Mouse (Mus musculus) stomach, postnatal 0 days (tissue): Measurements from ENCODE around the gene Dnajc11. TPM values are rescaled to one million over a fixed set of nuclear protein-coding genes. Genes with fewer than 3 reads are reported as not detected.

ENCODE experiments used
- ATAC-seq: fragments of 200-750 bp; cut with Nextera tagmentation; 2 replicates; pipeline ENCODE4 v1.8.0; 2017; ENCODE audit not compliant: low FRiP score, low TSS enrichment
- DNase-seq: peaks from one replicate; pipeline ENCODE4 v3.0.0-alpha.2; 2016; ENCODE audit warnings: low spot score
- H3K27ac ChIP-seq: fragments of 300-500 bp; sonication (generic); replicated peaks from 2 replicates; pipeline ENCODE4 v1.5.1; 2014; ENCODE audit warnings: mild to moderate bottlenecking, control low read depth
- H3K27me3 ChIP-seq: fragments of 300-500 bp; sonication (generic); 2 replicates; pipeline ENCODE4 v1.6.1; 2014; ENCODE audit warnings: low read length; ENCODE audit not compliant: control insufficient read depth, insufficient read depth
- H3K36me3 ChIP-seq: fragments of 300-500 bp; sonication (generic); 2 replicates; pipeline ENCODE4 v1.6.1; 2014; ENCODE audit warnings: low read length, mixed read lengths; ENCODE audit not compliant: control insufficient read depth, insufficient read depth
- H3K4me1 ChIP-seq: fragments of 300-500 bp; sonication (generic); replicated peaks from 2 replicates; pipeline ENCODE4 v1.6.1; 2014; ENCODE audit warnings: antibody characterized with exemption; ENCODE audit not compliant: control insufficient read depth, insufficient read depth
- H3K4me2 ChIP-seq: fragments of 300-500 bp; sonication (generic); replicated peaks from 2 replicates; pipeline ENCODE4 v1.6.1; 2014; ENCODE audit warnings: low read depth, mild to moderate bottlenecking, control low read depth, moderate library complexity
- H3K4me3 ChIP-seq: fragments of 300-500 bp; sonication (generic); 2 replicates; pipeline ENCODE4 v1.5.1; 2014; ENCODE audit warnings: low read depth, low read length, control low read depth
- H3K9ac ChIP-seq: fragments of 300-500 bp; sonication (generic); 2 replicates; pipeline ENCODE4 v1.6.1; 2014; ENCODE audit warnings: mild to moderate bottlenecking, low read length, control low read depth, mixed read lengths
- H3K9me3 ChIP-seq: fragments of 300-500 bp; sonication (generic); 2 replicates; pipeline ENCODE4 v1.6.1; 2016; ENCODE audit warnings: low read length; ENCODE audit not compliant: control insufficient read depth
- CTCF ChIP-seq: IDR thresholded peaks from 2 replicates; pipeline ENCODE4 v1.5.1; 2016; ENCODE audit warnings: antibody characterized with exemption, low read depth, mild to moderate bottlenecking, moderate library complexity
- EP300 ChIP-seq: optimal IDR thresholded peaks from 2 replicates; pipeline ENCODE3; 2016; ENCODE audit warnings: antibody characterized with exemption
- WGBS: fragments of 180-500 bp; shearing (Covaris S2); extraction: QIAGEN DNeasy Blood & Tissue Kit; methylation state at CpG from one replicate; pipeline ENCODE4 v1.1.7; 2014; 5-methylcytosine and 5-hydroxymethylcytosine counted together
- polyA plus RNA-seq: library from polyadenylated mRNA; unstranded; fragments of >200 nt; fragmentation: Nextera tagmentation; extraction: Ambion mirVana; gene quantifications from 2 replicates; pipeline ENCODE4 v1.2.1, GENCODE M21; 2015

Gene Dnajc11
- polyA plus RNA-seq, 1 experiment from 2014 or later = 33.0 TPM

- H3K4me2 ChIP-seq = peak overlapping the region; percentile 92
- H3K4me1 ChIP-seq = peaks cover 16% of the 10 kb centered on the region
- H3K27ac ChIP-seq = no peak overlapping the region
- no peak for DNase-seq
- 63% methylated on average over 15 of the region's 15 CpGs for WGBS
- H3K9ac ChIP-seq = 0 out of 2 replicates have a peak overlapping the region, but pooled peaks have one; percentile 71
- TF ChIP-seq CTCF (no peak), EP300 (no peak)
- no peak for ATAC-seq
- H3K36me3 ChIP-seq = peaks cover 1% of the 10 kb centered on the region; the same call in 1 of the 2 replicates
- H3K4me3 ChIP-seq = no peak overlapping the region
- H3K9me3 ChIP-seq = no peaks in the 10 kb centered on the region
- no peaks in the 10 kb centered on the region for H3K27me3 ChIP-seq
These were observed 95.0 kb downstream of the Dnajc11 start for GRCm38 (mm10) chr4:152028456-152028855.

GRCm38 (mm10) chr4:152029087-152029486, 95.6 kb downstream of the Dnajc11 start:
- WGBS = 39% methylated on average over 5 of the region's 5 CpGs
- DNase-seq (no peak), ATAC-seq (no peak)
- TF ChIP-seq EP300 (no peak), CTCF (peak; percentile 69)
- Histone ChIP-seq H3K4me2 (no peak overlapping the region), H3K9ac (no peak overlapping the region), H3K27me3 (no peaks in the 10 kb centered on the region), H3K4me3 (no peak overlapping the region), H3K27ac (no peak overlapping the region), H3K9me3 (no peaks in the 10 kb centered on the region), H3K36me3 (no peaks in the 10 kb centered on the region), H3K4me1 (peaks cover 16% of the 10 kb centered on the region)

GRCm38 (mm10) chr4:152029997-152030396, 96.5 kb downstream of the Dnajc11 start:
- Histone ChIP-seq H3K9me3 (no peaks in the 10 kb centered on the region), H3K9ac (no peak overlapping the region), H3K4me2 (no peak overlapping the region), H3K36me3 (no peaks in the 10 kb centered on the region), H3K4me1 (peaks cover 16% of the 10 kb centered on the region), H3K4me3 (no peak overlapping the region), H3K27me3 (no peaks in the 10 kb centered on the region), H3K27ac (no peak overlapping the region)
- ATAC-seq (no peak; the same call in 1 of the 2 replicates), DNase-seq (peak; percentile 62)
- 60% methylated on average over 4 of the region's 4 CpGs for WGBS
- no peak for TF ChIP-seq EP300
- TF ChIP-seq CTCF = peak; percentile 65

Other genes with a start within 250 kb of the Dnajc11 start
- 59.4 and 61.9 TPM in 2 replicates for gene Camta1, start 71.8 kb upstream of the Dnajc11 start, polyA plus RNA-seq
- 22.2 and 23.5 TPM in 2 replicates for gene Thap3, start 55.3 kb downstream of the Dnajc11 start, polyA plus RNA-seq
- gene Phf13, start 62.6 kb downstream of the Dnajc11 start, polyA plus RNA-seq = 12.4 and 12.7 TPM in 2 replicates
- gene Klhl21, start 75.1 kb downstream of the Dnajc11 start, polyA plus RNA-seq = 11.2 and 11.9 TPM in 2 replicates
- gene Zbtb48, start 94.0 kb downstream of the Dnajc11 start, polyA plus RNA-seq = 10.1 and 10.6 TPM in 2 replicates
- 0.12 and 0.16 TPM in 2 replicates for gene Tas1r1, start 104.9 kb downstream of the Dnajc11 start, polyA plus RNA-seq
- gene Nol9, start 105.6 kb downstream of the Dnajc11 start, polyA plus RNA-seq = 11.2 and 12.0 TPM in 2 replicates
- gene Plekhg5, start 138.8 kb downstream of the Dnajc11 start, polyA plus RNA-seq = 6.4 and 7.5 TPM in 2 replicates
- gene Tnfrsf25, start 182.2 kb downstream of the Dnajc11 start, polyA plus RNA-seq = 0.49 and 0.96 TPM in 2 replicates
- 13.8 and 14.4 TPM in 2 replicates for gene Espn, start 218.7 kb downstream of the Dnajc11 start, polyA plus RNA-seq
- gene Hes2, start 225.2 kb downstream of the Dnajc11 start, polyA plus RNA-seq = 0.52 and 0.87 TPM in 2 replicates
- gene Acot7, start 244.4 kb downstream of the Dnajc11 start, polyA plus RNA-seq = 51.7 and 55.0 TPM in 2 replicates